Mouse (Mus musculus) megakaryocyte, embryonic 14.5 days (primary cell): ENCODE data around the gene Rora.

Experiments
- FLI1 ChIP-seq: IDR thresholded peaks from 2 replicates; pipeline ENCODE4 v1.6.1; 2012; ENCODE audit warnings: low read length, inconsistent platforms, mixed read lengths
- GATA1 ChIP-seq: IDR thresholded peaks from 3 replicates; pipeline ENCODE4 v1.6.1; 2012; ENCODE audit warnings: mixed read lengths, low read length, inconsistent platforms, borderline replicate concordance

DNA sequence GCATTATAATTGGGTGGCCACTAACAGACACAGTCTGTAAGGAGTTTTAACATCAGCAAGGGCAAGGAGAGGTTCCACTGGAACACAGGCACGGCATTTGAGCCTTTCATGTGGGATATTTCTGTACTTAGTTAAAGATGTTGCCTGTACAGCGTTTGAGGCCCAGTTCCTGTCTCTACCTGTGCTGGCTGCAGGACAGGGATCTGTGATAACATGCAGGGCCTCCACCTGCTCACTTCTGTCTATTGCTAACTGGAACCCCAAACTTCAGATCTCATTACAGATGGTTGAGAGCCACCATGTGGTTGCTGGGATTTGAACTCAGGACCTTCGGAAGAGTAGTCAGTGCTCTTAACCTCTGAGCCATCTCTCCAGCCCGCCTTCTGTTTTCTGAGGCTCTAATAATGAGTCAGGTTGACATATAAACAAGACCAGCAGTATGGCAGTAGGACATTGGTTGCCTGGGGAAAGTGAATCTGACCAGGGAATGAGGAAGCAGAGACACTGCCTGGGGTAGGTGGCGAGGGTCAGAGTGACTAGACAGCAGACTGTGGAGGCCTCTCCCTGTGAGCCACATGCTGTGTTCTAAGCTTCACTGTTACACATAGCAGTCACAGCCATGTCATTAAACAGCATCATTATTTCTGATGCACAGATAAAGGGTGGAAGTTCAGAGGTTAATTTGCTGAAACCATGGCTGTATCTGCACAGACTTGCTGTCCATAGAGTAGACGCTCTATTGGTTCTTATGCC lies 333.9 kb downstream of the Rora start:
- TF ChIP-seq FLI1 (no peak), GATA1 (no peak)
